28 mouse cellular contexts compared by ENCODE assay signal in genomic region chr7:123455088-123455487, GRCm38 (mm10). TPM values are rescaled to one million over a fixed set of nuclear protein-coding genes. Genes with fewer than 3 reads are reported as not detected.
DNase-seq lines count a peak whose midpoint lies in the region; ATAC-seq and TF ChIP-seq lines count a peak whose summit lies in the region.
"Had no signal": no experiment of that assay in that cellular context is flagged by ENCODE, and none has a peak within 500 bp of the region (broad histone marks: within the 10 kb centered on the region; RNA-seq: fewer than 3 reads in every experiment).

No protein-coding gene starts in this region.

- TF ChIP-seq POLR2A in liver, adult 2 months (IDR thresholded peaks at IDR 0.05; ENCODE audit: extremely low read depth, insufficient read depth, low read length): no peak

- no peaks in the 10 kb centered on the region for H3K27me3 ChIP-seq in liver, adult 2 months (ENCODE audit: control insufficient read depth, insufficient read depth, low read length)
- H3K27me3 ChIP-seq in liver, embryonic 12.5 days (replicated peaks): no peaks in the 10 kb centered on the region
- H3K27me3 ChIP-seq: forebrain, embryonic 15.5 days; heart, embryonic 15.5 days had no signal

- no peaks in the 10 kb centered on the region for H3K9me3 ChIP-seq in liver, embryonic 12.5 days (replicated peaks)
- H3K9me3 ChIP-seq: embryonic facial prominence, embryonic 10.5 days; forebrain, embryonic 10.5 days; forebrain, embryonic 15.5 days; G1E; heart, embryonic 15.5 days; hindbrain, embryonic 10.5 days had no signal

- H3K27ac ChIP-seq in gastrocnemius, adult 2 months: peak overlapping the region; percentile 67
- no peak overlapping the region for H3K27ac ChIP-seq in liver, adult 2 months (replicated peaks; ENCODE audit: insufficient read depth, low read depth, low read length)
- no peak overlapping the region for H3K27ac ChIP-seq in liver, embryonic 12.5 days
- H3K27ac ChIP-seq: embryonic facial prominence, embryonic 10.5 days; forebrain, embryonic 10.5 days; forebrain, embryonic 15.5 days; heart, adult 2 months; heart, embryonic 15.5 days; hindbrain, embryonic 10.5 days; hindbrain, embryonic 14.5 days had no signal

- intact Hi-C loops in gastrocnemius, adult 2 months (cut with DNase I): no loop called here

- H3K4me2 ChIP-seq in liver, embryonic 12.5 days: no peak overlapping the region
- H3K4me2 ChIP-seq: forebrain, embryonic 15.5 days; heart, embryonic 11.5 days; heart, embryonic 15.5 days; hindbrain, embryonic 14.5 days had no signal

- no peak overlapping the region for H3K4me3 ChIP-seq in gastrocnemius, adult 2 months
- no peak overlapping the region for H3K4me3 ChIP-seq in liver, adult 2 months (ENCODE audit: insufficient read depth, low read depth, low read length)
- no peak overlapping the region for H3K4me3 ChIP-seq in liver, embryonic 12.5 days
- H3K4me3 ChIP-seq: embryonic facial prominence, embryonic 10.5 days; erythroblast, embryonic 14.5 days; forebrain, embryonic 10.5 days; forebrain, embryonic 15.5 days; heart, adult 2 months; heart, embryonic 15.5 days; hindbrain, embryonic 10.5 days had no signal

- WGBS in liver, adult 2 months: 54% methylated on average over 3 of the region's 3 CpGs
- WGBS in liver, embryonic 12.5 days (ENCODE audit: insufficient replicate concordance): 83% methylated on average over 3 of the region's 3 CpGs

- H3K9ac ChIP-seq in liver, adult 2 months (ENCODE audit: low read depth, low read length): no peak overlapping the region
- no peak overlapping the region for H3K9ac ChIP-seq in liver, embryonic 12.5 days
- H3K9ac ChIP-seq: forebrain, embryonic 15.5 days; heart, embryonic 15.5 days; hindbrain, embryonic 14.5 days had no signal

- ATAC-seq in liver, embryonic 12.5 days: no peak
- 0 out of 2 replicates have a peak, but pooled peaks have one; percentile 26 for ATAC-seq in neutrophil, adult 5-6 weeks (ENCODE audit: extremely low read depth, insufficient number of reproducible peaks, low FRiP score, poor library complexity, severe bottlenecking)
- ATAC-seq: CD4-positive, CD25-positive, alpha-beta regulatory T cell, adult 4 months; forebrain, embryonic 15.5 days; intestine, postnatal 0 days had no signal

- H3K36me3 ChIP-seq in liver, adult 2 months (ENCODE audit: control insufficient read depth, insufficient read depth, low read length): no peaks in the 10 kb centered on the region
- no peaks in the 10 kb centered on the region for H3K36me3 ChIP-seq in liver, embryonic 12.5 days
- H3K36me3 ChIP-seq: embryonic facial prominence, embryonic 10.5 days; forebrain, embryonic 10.5 days; forebrain, embryonic 15.5 days; G1E; heart, embryonic 15.5 days; hindbrain, embryonic 10.5 days had no signal

- peaks cover 8% of the 10 kb centered on the region for H3K4me1 ChIP-seq in liver, adult 2 months (ENCODE audit: control insufficient read depth, insufficient read depth, low read length)
- peaks cover 53% of the 10 kb centered on the region for H3K4me1 ChIP-seq in liver, embryonic 12.5 days
- H3K4me1 ChIP-seq: embryonic facial prominence, embryonic 10.5 days; forebrain, embryonic 10.5 days; forebrain, embryonic 15.5 days; hindbrain, embryonic 10.5 days had no signal

- H3K79me2 ChIP-seq in liver, adult 2 months (ENCODE audit: control insufficient read depth, insufficient read depth, low read length): no peaks in the 10 kb centered on the region

- no peak for DNase-seq in gastrocnemius, adult 2 months
- no peak for DNase-seq in gastrocnemius, postnatal 4 days (ENCODE audit: low spot score in 2 of 2)
- peak; percentile 46 for DNase-seq in liver, adult 2 months (ENCODE audit: extremely low read depth, low read depth, low spot score)
- peak; percentile 14 for DNase-seq in Muller cell, postnatal 12 days (ENCODE audit: inconsistent ontology term)
- no peak for DNase-seq in embryo, embryonic 9.5 days (ENCODE audit: extremely low spot score)
- no peak for DNase-seq in right cerebral cortex, adult 18-20 months
- DNase-seq: adrenal gland, adult 2 months; adrenal gland, postnatal 25 days; cerebellum, adult 18-20 months; cerebellum, adult 9-11 months; cerebellum, postnatal 36 days; gastrocnemius, postnatal 25 days; heart, adult 2 months; heart, postnatal 14 days had no signal

- TF ChIP-seq CTCF in gastrocnemius, adult 2 months (IDR thresholded peaks at IDR 0.05): no peak
- TF ChIP-seq CTCF in liver, adult 2 months (IDR thresholded peaks at IDR 0.05; ENCODE audit: low read depth, low read length): no peak

RNA-seq across cellular contexts. Expression of gene Aqp8, which starts 7.0 kb away (rescaled TPM):
- not detected for total RNA-seq in gastrocnemius, adult 2 months (2021)
- total RNA-seq in gastrocnemius, postnatal 4 days (2021): under 1 TPM in 1 of 2 experiments, not detected in 1; 0.18 TPM
- total RNA-seq in liver, adult 2 months (2014; rRNA removed): 73.2 and 128 TPM in 2 replicates
- polyA plus RNA-seq in liver, adult 2 months (2012; rRNA removed): 226 and 272 TPM in 2 replicates
- 2.4 and 2.6 TPM in 2 replicates for polyA plus RNA-seq in liver, embryonic 12.5 days (2016; fragmentation: Nextera tagmentation; extraction: Ambion mirVana)
- total RNA-seq in neutrophil, adult 5-6 weeks (2017): not detected in 2 replicates
- total RNA-seq: adrenal gland, adult 2 months; adrenal gland, postnatal 25 days; gastrocnemius, postnatal 25 days had no signal
- polyA plus RNA-seq: adrenal gland, adult 2 months; CD4-positive, CD25-positive, alpha-beta regulatory T cell, adult 4 months; embryonic facial prominence, embryonic 14.5 days; erythroblast, embryonic 14.5 days; forebrain, embryonic 15.5 days; hindbrain, embryonic 14.5 days had no signal

RNA-seq across cellular contexts. Expression of gene Zkscan2, which starts 45.2 kb away (rescaled TPM):
- under 1 TPM in 1 of 2 experiments, not detected in 1; 0.06 TPM for total RNA-seq in gastrocnemius, adult 2 months (2021)
- 1 to 10 TPM; 1.2 to 1.3 TPM for total RNA-seq in gastrocnemius, postnatal 4 days (2021)
- under 0.01 and 0.20 TPM in 2 replicates for total RNA-seq in liver, adult 2 months (2014; rRNA removed)
- polyA plus RNA-seq in liver, adult 2 months (2012; rRNA removed): 0.01 TPM in 1 of 2 replicates, not detected in the other
- 0.48 and 0.59 TPM in 2 replicates for polyA plus RNA-seq in liver, embryonic 12.5 days (2016; fragmentation: Nextera tagmentation; extraction: Ambion mirVana)
- 0.12 TPM in 1 of 2 replicates, not detected in the other for total RNA-seq in neutrophil, adult 5-6 weeks (2017)
- polyA plus RNA-seq: erythroblast, embryonic 14.5 days; G1E had no signal

Comparison
In these comparisons a context has a peak if more than half of its experiments do, and no peak if none do; other contexts are left out.
1. DNase-seq: peak in liver, adult 2 months (single experiment) and Muller cell, postnatal 12 days (single experiment); none in gastrocnemius, adult 2 months (single experiment), gastrocnemius, postnatal 4 days (0 of 2), embryo, embryonic 9.5 days (single experiment) and right cerebral cortex, adult 18-20 months (single experiment).
2. RNA of gene Aqp8, which starts 7.0 kb away (total RNA-seq): 73.2 to 128 TPM in liver, adult 2 months; 0.18 TPM in gastrocnemius, postnatal 4 days, not detected in gastrocnemius, adult 2 months and not detected in neutrophil, adult 5-6 weeks; every median in the first group is over 10 times any median in the second.